Mouse (Mus musculus) adrenal gland, postnatal 10 days (tissue): ENCODE measurements around the gene Nav2. TPM values are rescaled to one million over a fixed set of nuclear protein-coding genes. Genes with fewer than 3 reads are reported as not detected.

Source experiments
- DNase-seq: peaks from one replicate; pipeline ENCODE4 v3.0.0; 2021; ENCODE audit warnings: mixed read lengths
- total RNA-seq, 2 experiments: library from RNA; stranded (reverse); gene quantifications; 2 replicates each; pipeline ENCODE4 v1.2.3; 2021

Gene Nav2
- total RNA-seq, 2 experiments from 2014 or later: 12.2 to 25.6 TPM

GRCm38 (mm10) chr7:49400463-49400862 is 491.9 kb downstream of the Nav2 start:
- no peak for DNase-seq

DNA sequence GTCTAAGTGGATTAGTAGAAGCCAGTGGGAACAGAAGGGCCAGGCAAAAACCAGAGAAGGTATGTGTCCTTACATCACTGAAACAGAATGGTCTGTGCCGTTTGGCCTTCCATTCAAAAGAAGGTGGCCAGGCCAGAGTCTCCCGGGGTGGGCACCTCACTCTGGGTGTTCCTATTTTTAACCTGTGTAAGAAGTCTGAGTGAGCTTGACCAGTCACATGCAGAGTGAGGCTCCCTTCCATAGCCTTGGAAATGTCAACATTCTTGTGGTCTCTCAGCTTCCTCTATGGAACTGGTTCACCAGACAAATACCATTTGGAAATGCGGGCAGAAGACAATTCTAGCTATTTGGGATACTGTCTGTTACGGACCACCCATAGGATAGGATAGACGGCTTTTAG is 494.0 kb downstream of the Nav2 start:
- DNase-seq: no peak

DNA sequence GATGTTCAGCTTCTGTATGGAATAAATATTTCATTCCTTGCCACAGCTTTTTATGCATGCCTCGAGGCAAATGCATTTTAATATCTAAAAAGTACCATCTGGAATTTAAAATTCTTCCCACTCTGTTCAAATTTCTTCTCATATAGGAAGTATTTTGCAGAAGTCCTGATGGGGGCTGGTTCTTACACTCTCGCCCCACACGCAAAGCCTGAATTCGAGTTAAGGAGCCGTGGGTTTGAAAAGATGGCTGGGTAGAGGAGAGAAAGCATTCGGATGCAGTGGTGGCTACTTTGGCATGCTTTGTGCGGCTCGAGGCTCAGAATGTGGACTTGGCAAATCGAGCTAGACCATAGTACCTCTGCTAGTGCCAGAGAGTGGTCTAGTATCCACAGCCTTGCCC is 499.2 kb downstream of the Nav2 start:
- no peak for DNase-seq

DNA sequence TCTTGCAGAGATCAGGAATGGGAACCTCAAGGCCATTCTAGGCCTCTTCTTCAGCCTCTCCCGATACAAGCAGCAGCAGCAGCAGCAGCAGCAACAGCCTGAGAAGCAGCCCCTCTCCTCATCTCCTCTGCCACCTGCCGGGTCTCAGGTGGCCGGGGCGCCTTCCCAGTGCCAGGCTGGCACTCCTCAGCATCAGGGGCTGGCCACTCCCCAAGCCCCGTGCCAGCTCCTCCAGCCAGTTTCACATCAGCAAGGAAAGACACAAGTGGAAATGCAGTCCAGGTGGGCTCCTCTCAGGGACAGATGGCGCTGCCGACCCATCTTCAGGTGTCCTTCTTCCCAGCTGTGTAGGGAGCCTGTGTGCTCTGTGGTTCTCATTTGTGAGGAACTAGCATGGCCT is 500.1 kb downstream of the Nav2 start:
- no peak for DNase-seq

GRCm38 (mm10) chr7:49409265-49409664 is 500.7 kb downstream of the Nav2 start:
- DNase-seq: no peak

DNA sequence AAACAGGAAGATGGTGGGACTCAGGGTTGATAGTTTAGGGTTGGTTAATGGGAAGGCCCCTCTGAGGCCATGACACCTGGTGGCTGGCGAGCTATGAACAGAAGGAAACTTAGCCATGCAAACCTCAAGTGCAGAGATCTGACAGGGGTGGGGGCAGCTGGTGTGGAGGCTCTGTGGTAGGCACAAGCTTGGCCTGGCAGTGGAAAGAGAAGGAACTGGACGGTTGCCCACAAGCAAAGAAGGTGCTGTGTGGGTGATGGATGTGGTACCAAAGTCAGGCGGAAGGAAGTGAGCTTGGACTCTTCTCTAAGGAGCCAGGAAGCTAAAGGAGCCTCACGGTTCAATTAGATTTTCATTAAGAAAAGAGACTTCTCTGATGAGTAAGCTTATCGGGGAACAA is 501.7 kb downstream of the Nav2 start:
- no peak for DNase-seq

DNA sequence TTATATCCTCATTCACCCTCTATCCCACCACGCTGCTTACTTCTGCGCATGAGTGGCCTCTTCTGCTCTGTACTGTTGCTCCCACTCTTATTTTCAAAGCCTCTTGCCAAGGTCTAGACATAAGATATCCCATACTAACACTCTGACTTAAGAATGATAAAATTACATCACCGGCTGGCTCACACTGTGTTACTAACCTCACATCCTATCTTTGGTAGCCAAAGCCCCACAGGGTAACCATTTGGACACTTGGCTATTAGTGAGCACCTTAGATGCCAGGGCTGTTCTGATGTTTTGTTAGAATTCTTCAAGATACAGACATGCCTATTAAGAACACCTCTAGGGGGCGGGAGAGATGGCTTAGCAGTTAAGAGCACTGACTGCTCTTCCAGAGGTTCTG is 502.4 kb downstream of the Nav2 start:
- no peak for DNase-seq

GRCm38 (mm10) chr7:49411803-49412202 is 503.3 kb downstream of the Nav2 start:
- no peak for DNase-seq

DNA sequence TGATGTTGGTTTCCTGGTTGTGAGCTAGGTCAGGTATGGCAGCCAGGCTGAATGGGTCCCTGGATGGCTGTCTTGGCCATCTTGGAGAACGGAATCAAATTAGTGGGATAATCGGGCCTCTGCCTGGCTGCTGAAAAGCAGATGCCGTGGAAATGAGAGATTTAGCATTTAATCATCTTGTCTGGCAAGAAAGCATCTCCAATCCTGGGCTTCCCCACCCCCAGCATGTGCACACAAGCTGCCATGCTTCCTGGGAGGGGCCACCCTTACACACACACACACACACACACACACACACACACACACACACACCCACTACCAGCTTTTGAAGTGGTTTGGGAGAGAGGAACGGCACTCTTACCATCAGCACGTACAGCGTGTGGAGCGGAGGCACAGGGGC is 506.6 kb downstream of the Nav2 start:
- DNase-seq: no peak

GRCm38 (mm10) chr7:49415716-49416115 is 507.2 kb downstream of the Nav2 start:
- DNase-seq: no peak

- no peak for DNase-seq
Observed at GRCm38 (mm10) chr7:49418841-49419240, 510.3 kb downstream of the Nav2 start.

GRCm38 (mm10) chr7:49420139-49420802 is 511.8 kb downstream of the Nav2 start:
- no peak for DNase-seq

GRCm38 (mm10) chr7:49421261-49421660 is 512.7 kb downstream of the Nav2 start:
- no peak for DNase-seq

GRCm38 (mm10) chr7:49423943-49424342 is 515.4 kb downstream of the Nav2 start:
- no peak for DNase-seq

DNA sequence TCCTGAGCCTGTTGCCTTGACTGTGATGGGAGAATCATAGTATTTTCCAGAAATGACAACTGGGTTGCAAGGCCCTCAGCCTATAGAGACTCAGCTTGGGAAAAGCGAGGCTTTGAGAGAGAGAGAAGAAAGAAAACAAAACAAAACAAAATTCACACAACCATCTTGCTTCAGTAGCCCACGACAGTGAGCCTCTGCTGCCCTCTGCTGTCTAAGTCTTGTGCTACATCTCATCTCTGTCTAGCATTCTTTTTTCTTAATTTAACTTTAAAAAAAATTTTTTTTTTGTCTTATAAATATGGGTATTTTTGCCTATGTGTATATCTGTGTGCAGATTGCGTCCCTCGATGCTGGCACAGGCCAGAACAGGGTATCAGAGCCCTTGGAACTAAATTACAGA is 517.5 kb downstream of the Nav2 start:
- peak; percentile 72 for DNase-seq

GRCm38 (mm10) chr7:49427843-49428242 is 519.3 kb downstream of the Nav2 start:
- DNase-seq: peak; percentile 46

DNA sequence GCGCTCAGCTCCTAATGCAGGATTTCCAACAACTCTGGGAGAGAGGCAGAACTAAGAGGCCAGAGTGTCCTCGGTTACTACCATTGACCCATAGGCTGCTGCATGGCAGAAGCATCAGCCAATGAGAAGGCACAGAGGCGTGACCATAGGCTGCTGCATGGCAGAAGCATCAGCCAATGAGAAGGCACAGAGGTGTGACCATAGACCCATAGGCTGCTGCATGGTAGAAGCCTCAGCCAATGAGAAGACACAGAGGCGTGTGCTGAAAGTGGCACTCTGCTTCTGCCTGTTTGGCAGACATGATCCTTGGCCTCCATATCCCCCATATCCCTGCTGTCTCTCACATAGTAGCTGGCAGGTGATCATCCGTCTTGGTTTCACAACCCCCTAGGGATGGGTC is 520.4 kb downstream of the Nav2 start:
- peak; percentile 26 for DNase-seq

GRCm38 (mm10) chr7:49430808-49431207 is 522.3 kb downstream of the Nav2 start:
- peak; percentile 17 for DNase-seq

- no peak for DNase-seq
Observed at GRCm38 (mm10) chr7:49433945-49434344, 525.4 kb downstream of the Nav2 start.

DNA sequence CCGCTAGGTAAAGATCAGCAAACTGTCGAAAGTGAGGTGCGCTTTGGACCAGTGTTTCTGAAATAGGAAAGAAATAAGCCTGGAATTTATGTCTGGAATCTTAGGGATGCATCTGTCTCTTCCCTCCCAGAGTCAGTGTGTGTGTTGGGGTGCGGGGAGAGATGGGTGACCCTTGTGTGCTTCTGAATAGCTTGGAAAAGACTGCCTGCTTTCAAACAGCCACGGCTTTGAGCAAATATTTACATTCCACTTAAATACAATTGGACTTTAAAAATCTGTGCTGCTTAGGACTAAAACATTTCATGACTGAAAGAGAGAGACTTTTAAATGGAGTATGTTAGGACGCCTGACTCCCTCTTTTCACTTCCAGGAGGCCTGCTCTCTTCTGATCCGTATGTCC is 528.0 kb downstream of the Nav2 start:
- DNase-seq: no peak

DNA sequence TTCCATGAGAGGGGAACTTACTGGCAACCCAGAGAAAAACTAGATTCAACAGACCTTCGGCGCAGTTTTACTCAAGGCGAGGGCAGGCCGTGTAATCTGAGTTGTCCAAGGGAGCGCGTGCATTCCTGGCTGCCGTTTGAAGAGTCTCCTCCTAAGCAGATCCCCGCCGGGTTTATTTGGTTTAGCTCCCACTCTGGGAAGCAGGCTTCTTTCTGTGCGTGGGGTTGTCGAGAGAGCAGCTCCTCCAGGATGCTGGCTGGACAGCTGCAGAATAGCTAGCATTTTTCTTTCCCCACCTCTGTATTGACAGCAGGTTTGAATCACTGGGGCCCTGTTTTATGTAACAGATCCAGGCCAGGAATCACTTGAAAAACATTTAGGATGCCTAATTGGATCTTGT is 529.4 kb downstream of the Nav2 start:
- no peak for DNase-seq

DNA sequence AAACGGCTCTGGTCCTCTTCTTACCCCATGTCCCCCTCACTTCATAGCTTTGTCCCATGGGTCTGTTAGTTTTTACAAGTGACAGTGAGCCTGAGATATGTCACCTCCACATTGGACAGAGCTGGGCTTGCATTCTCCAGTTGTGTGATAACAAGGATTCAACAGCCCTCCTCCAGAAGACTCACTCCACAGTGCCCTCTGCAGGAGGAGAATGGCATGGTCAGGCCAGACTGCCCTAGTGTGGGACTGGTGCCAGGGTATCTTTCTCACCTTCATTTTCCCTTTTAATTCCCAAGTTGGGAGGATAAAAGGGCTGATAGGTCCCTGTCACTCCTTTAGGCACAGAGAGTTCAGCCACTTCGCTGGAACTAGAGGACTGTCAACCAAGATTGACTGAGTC is 530.6 kb downstream of the Nav2 start:
- DNase-seq: peak; percentile 70

GRCm38 (mm10) chr7:49440333-49440969 is 531.9 kb downstream of the Nav2 start:
- no peak for DNase-seq

DNA sequence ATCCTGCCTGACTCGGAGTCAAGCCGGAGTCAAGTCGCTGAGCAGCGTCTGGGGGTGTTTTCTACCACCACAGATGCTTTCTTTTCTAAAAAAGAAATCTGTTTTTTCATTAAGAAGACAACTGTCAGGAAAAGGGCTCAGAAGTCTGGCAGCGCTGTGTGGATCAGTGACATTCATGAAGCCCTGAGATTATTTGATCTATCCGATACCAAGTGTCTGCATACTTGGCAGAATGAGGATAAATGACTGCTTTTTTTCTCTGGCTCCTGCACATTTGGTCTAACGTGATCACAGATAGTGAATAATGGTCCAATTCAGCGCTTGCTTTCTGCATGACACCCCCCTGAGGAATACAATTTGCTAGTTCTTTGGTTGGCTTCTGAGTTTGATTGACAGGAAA is 533.7 kb downstream of the Nav2 start:
- no peak for DNase-seq
